Mouse (Mus musculus) C2C12 (cell line): ENCODE results near the gene Aqp5.

ENCODE experiments used
- CEBPB ChIP-seq: IDR thresholded peaks from one replicate; pipeline ENCODE4 v1.6.1; 2011; ENCODE audit warnings: low read depth, mild to moderate bottlenecking, control low read depth, moderate library complexity
- CTCF ChIP-seq: IDR thresholded peaks from one replicate; pipeline ENCODE4 v1.5.1; 2011; ENCODE audit not compliant: control insufficient read depth, insufficient read depth, insufficient read length
- FOSL1 ChIP-seq: IDR thresholded peaks from one replicate; pipeline ENCODE4 v1.8.0; 2011; ENCODE audit warnings: mild to moderate bottlenecking, low read length; ENCODE audit not compliant: poor library complexity, insufficient read depth, severe bottlenecking
- MAX ChIP-seq: IDR thresholded peaks from one replicate; pipeline ENCODE4 v1.6.1; 2011; ENCODE audit warnings: mild to moderate bottlenecking, control low read depth
- MYOD1 ChIP-seq: IDR thresholded peaks from one replicate; pipeline ENCODE4 v1.6.1; 2011; ENCODE audit warnings: low read depth; ENCODE audit not compliant: control insufficient read depth, insufficient read length
- MYOG ChIP-seq: IDR thresholded peaks from one replicate; pipeline ENCODE4 v1.6.1; 2011; ENCODE audit not compliant: control insufficient read depth, insufficient read length; ENCODE audit errors: extremely low read depth
- USF1 ChIP-seq: IDR thresholded peaks from one replicate; pipeline ENCODE4 v1.6.1; 2011; ENCODE audit warnings: low read depth, mild to moderate bottlenecking, control low read depth, moderate library complexity

DNA sequence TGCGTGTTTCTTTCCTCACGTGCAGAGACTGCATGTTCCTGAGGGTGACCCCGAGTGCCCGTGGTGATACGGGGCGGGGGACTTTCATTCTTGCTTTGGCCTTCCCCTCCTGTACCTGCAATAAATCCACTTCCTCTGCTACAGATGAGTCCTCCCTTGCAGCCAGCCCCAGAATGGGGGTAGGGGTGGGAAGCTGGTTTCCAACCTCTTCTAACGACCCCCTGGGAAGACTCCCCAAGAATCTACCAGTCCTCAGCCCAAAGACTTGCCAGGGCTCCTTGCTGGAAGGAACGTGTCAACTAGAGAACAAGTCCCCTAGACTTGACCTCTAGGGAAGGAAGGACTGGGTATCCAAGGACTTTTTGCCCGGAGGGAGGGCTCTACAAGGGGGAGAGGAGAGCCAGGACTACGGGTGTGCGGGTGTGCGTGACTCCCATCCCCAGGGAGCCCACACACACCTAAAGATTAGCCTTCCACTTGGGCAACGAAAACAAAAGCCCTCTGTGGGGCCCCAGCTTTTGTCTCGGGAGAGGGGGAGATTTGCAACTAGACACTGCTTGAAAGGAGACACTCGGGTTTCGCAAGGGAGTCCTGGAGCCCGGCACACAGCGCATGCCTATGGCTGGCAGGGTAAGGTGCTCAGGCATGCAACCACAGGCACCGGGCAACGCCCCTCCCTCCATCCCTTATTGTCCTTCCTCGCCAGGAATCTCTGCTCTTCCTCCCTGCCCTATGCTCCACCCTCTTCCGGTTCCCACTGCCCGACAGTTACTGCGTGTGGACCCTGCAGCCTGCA, 6.0 kb upstream of the Aqp5 start:
- TF ChIP-seq CTCF = no peak
- no peak for TF ChIP-seq USF1
- TF ChIP-seq CEBPB = peak; percentile 98
- no peak for TF ChIP-seq MYOG
- TF ChIP-seq MAX = peak; percentile 92
- no peak for TF ChIP-seq MYOD1
- no peak for TF ChIP-seq FOSL1
